Mouse (Mus musculus) CH12.LX (cell line): ENCODE results near the gene Entr1. TPM values are rescaled to one million over a fixed set of nuclear protein-coding genes. Genes with fewer than 3 reads are reported as not detected.
A peak's percentile ranks its signal among the peaks of the same experiment; 100 is the strongest.

Source experiments
- DNase-seq: peaks from one replicate; pipeline ENCODE4 v3.0.0-alpha.2; 2013; ENCODE audit errors: extremely low read depth
- H3K27ac ChIP-seq: 2 replicates; pipeline ENCODE4 v1.5.1; 2012; ENCODE audit warnings: low read depth, mild to moderate bottlenecking, control low read depth, moderate library complexity; ENCODE audit not compliant: insufficient read depth
- H3K27me3 ChIP-seq: replicated peaks from 2 replicates; pipeline ENCODE3; 2012; ENCODE audit warnings: inconsistent platforms
- H3K36me3 ChIP-seq, 2 experiments: replicated peaks in 1 of 2; 2 replicates each; pipeline versions ENCODE3 to v1.6.1; 2012; ENCODE audit warnings: inconsistent platforms in 1 of 2, low read length in 1 of 2, mild to moderate bottlenecking in 1 of 2, mixed read lengths in 1 of 2, moderate library complexity in 1 of 2; ENCODE audit not compliant: control insufficient read depth in 1 of 2, insufficient read depth in 1 of 2
- H3K4me1 ChIP-seq, 2 experiments: 2 replicates each; pipeline ENCODE4 v1.6.1; 2012; ENCODE audit warnings: inconsistent platforms in 1 of 2, moderate library complexity in 1 of 2; ENCODE audit not compliant: insufficient read depth in 2 of 2, control insufficient read depth in 1 of 2
- H3K4me2 ChIP-seq: 2 replicates; pipeline ENCODE4 v1.6.1; 2012; ENCODE audit warnings: low read depth, mild to moderate bottlenecking, control low read depth; ENCODE audit not compliant: poor library complexity, insufficient read depth, severe bottlenecking
- H3K4me3 ChIP-seq, 3 experiments: fragments of 150-350 bp in 1 of 3; sonication (generic) in 1 of 3; replicated peaks in 1 of 3; 2 replicates each; pipeline versions ENCODE3 to v1.5.1; 2011 to 2012; ENCODE audit warnings: low read depth in 2 of 3, low read length in 2 of 3, mild to moderate bottlenecking in 2 of 3, moderate library complexity in 2 of 3, control low read depth in 1 of 3, improper control_type of control experiment in 1 of 3, inconsistent platforms in 1 of 3, mixed read lengths in 1 of 3; ENCODE audit not compliant: poor library complexity in 1 of 3
- H3K79me2 ChIP-seq: replicated peaks from 2 replicates; pipeline ENCODE4 v1.6.1; 2012; ENCODE audit warnings: mild to moderate bottlenecking, moderate library complexity; ENCODE audit not compliant: control insufficient read depth, poor library complexity, insufficient read depth, severe bottlenecking; ENCODE audit errors: extremely low read depth
- H3K9ac ChIP-seq: 2 replicates; pipeline ENCODE4 v1.6.1; 2012; ENCODE audit warnings: low read depth, mild to moderate bottlenecking, control low read depth, moderate library complexity; ENCODE audit not compliant: insufficient read depth
- H3K9me3 ChIP-seq: replicated peaks from 2 replicates; pipeline ENCODE3; 2012; ENCODE audit warnings: low read length, inconsistent platforms, mixed read lengths
- BHLHE40 ChIP-seq: IDR thresholded peaks from 2 replicates; pipeline ENCODE4 v1.6.1; 2011; ENCODE audit warnings: mild to moderate bottlenecking, low read depth, low read length, improper control_type of control experiment
- CHD2 ChIP-seq: IDR thresholded peaks from 2 replicates; pipeline ENCODE4 v1.6.1; 2011; ENCODE audit warnings: low read length, improper control_type of control experiment
- CTCF ChIP-seq, 2 experiments: IDR thresholded peaks in 1 of 2; conservative IDR thresholded peaks in 1 of 2; 2 replicates each; pipeline ENCODE4 v1.5.1; 2011 to 2012; ENCODE audit warnings: low read depth in 2 of 2, low read length in 2 of 2, improper control_type of control experiment in 1 of 2, inconsistent platforms in 1 of 2, mild to moderate bottlenecking in 1 of 2, moderate library complexity in 1 of 2
- GABPA ChIP-seq: IDR thresholded peaks from 2 replicates; pipeline ENCODE4 v1.6.1; 2012; ENCODE audit warnings: low read depth, low read length, improper control_type of control experiment, inconsistent platforms; ENCODE audit not compliant: insufficient replicate concordance
- IRF4 ChIP-seq: IDR thresholded peaks from 2 replicates; pipeline ENCODE4 v1.6.1; 2014; ENCODE audit warnings: low read depth, mild to moderate bottlenecking, inconsistent platforms, low read length, improper control_type of control experiment
- JUN ChIP-seq: IDR thresholded peaks from 2 replicates; pipeline ENCODE4 v1.6.1; 2011; ENCODE audit warnings: low read depth, mild to moderate bottlenecking, low read length, improper control_type of control experiment, moderate library complexity; ENCODE audit not compliant: insufficient read depth
- JUND ChIP-seq: conservative IDR thresholded peaks from 2 replicates; pipeline ENCODE4 v1.6.1; 2011; ENCODE audit warnings: low read depth, low read length, improper control_type of control experiment
- KAT2A ChIP-seq: IDR thresholded peaks from 2 replicates; pipeline ENCODE4 v1.6.1; 2012; ENCODE audit warnings: low read length, improper control_type of control experiment, inconsistent platforms; ENCODE audit not compliant: insufficient replicate concordance
- MAFK ChIP-seq: IDR thresholded peaks from 2 replicates; pipeline ENCODE4 v1.6.1; 2011; ENCODE audit warnings: low read length, improper control_type of control experiment; ENCODE audit not compliant: insufficient replicate concordance
- MAX ChIP-seq: IDR thresholded peaks from 2 replicates; pipeline ENCODE4 v1.6.1; 2011; ENCODE audit warnings: low read length, improper control_type of control experiment
- NRF1 ChIP-seq: IDR thresholded peaks from 2 replicates; pipeline ENCODE4 v1.6.1; 2014; ENCODE audit warnings: low read depth, mild to moderate bottlenecking, inconsistent platforms, low read length, improper control_type of control experiment, moderate library complexity
- RAD21 ChIP-seq: IDR thresholded peaks from 2 replicates; pipeline ENCODE4 v1.6.1; 2011; ENCODE audit warnings: low read depth, mild to moderate bottlenecking, low read length, improper control_type of control experiment, moderate library complexity
- SIN3A ChIP-seq: IDR thresholded peaks from 2 replicates; pipeline ENCODE4 v1.6.1; 2012; ENCODE audit warnings: low read length, improper control_type of control experiment, inconsistent platforms
- TBP ChIP-seq: conservative IDR thresholded peaks from 2 replicates; pipeline ENCODE4 v1.6.1; 2011; ENCODE audit warnings: low read depth, low read length, improper control_type of control experiment
- TCF12 ChIP-seq: IDR thresholded peaks from 2 replicates; pipeline ENCODE4 v1.6.1; 2014; ENCODE audit warnings: low read depth, mild to moderate bottlenecking, inconsistent platforms, low read length, improper control_type of control experiment
- UBTF ChIP-seq: IDR thresholded peaks from 2 replicates; pipeline ENCODE4 v1.6.1; 2012; ENCODE audit warnings: low read depth, mild to moderate bottlenecking, inconsistent platforms, low read length, improper control_type of control experiment, moderate library complexity
- USF1 ChIP-seq: IDR thresholded peaks from 2 replicates; pipeline ENCODE4 v1.6.1; 2014; ENCODE audit warnings: low read depth, mild to moderate bottlenecking, inconsistent platforms, low read length, improper control_type of control experiment
- USF2 ChIP-seq: conservative IDR thresholded peaks from 2 replicates; pipeline ENCODE4 v1.6.1; 2011; ENCODE audit warnings: low read depth, low read length, improper control_type of control experiment
- ZKSCAN1 ChIP-seq: IDR thresholded peaks from 2 replicates; pipeline ENCODE4 v1.6.1; 2012; ENCODE audit warnings: low read depth, inconsistent platforms, low read length, improper control_type of control experiment, borderline replicate concordance
- ZMIZ1 ChIP-seq: IDR thresholded peaks from 2 replicates; pipeline ENCODE4 v1.6.1; 2012; ENCODE audit warnings: low read depth, mild to moderate bottlenecking, inconsistent platforms, low read length, improper control_type of control experiment
- dilution Hi-C: fragments of 300-500 bp; cut with MboI; formaldehyde crosslinking; loops from 2 replicates; pipeline ENCODE4 v1.14.3; 2020; ENCODE audit warnings: low sequenced_read_pairs; ENCODE audit not compliant: extremely low pct_unique_long_range_greater_than_20kb, extremely low pct_ligation_motif_present
- in situ Hi-C: fragments of 300-500 bp; cut with MboI; formaldehyde crosslinking; loops from 3 replicates; pipeline ENCODE4 v1.14.3; 2019; ENCODE audit warnings: low sequenced_read_pairs, low pct_ligation_motif_present, low pct_unique_long_range_greater_than_20kb, mixed read lengths
- polyA plus RNA-seq: library from polyadenylated mRNA; unstranded; fragments of >175 nt; gene quantifications from 2 replicates; pipeline ENCODE4 v1.2.1, GENCODE M21; 2012; ENCODE audit warnings: low read depth; ENCODE audit not compliant: insufficient read length
- total RNA-seq, 2 experiments: library from RNA; depleted of rRNA; stranded (reverse); fragments of 300-350 nt in 1 of 2; fragments of >200 nt in 1 of 2; gene quantifications; 2 replicates each; pipeline ENCODE4 v1.2.3; 2012 to 2014

The Entr1 gene
- total and polyA plus RNA-seq, 3 experiments, result 41.9 to 62.3 (median 57.3) TPM

DNA sequence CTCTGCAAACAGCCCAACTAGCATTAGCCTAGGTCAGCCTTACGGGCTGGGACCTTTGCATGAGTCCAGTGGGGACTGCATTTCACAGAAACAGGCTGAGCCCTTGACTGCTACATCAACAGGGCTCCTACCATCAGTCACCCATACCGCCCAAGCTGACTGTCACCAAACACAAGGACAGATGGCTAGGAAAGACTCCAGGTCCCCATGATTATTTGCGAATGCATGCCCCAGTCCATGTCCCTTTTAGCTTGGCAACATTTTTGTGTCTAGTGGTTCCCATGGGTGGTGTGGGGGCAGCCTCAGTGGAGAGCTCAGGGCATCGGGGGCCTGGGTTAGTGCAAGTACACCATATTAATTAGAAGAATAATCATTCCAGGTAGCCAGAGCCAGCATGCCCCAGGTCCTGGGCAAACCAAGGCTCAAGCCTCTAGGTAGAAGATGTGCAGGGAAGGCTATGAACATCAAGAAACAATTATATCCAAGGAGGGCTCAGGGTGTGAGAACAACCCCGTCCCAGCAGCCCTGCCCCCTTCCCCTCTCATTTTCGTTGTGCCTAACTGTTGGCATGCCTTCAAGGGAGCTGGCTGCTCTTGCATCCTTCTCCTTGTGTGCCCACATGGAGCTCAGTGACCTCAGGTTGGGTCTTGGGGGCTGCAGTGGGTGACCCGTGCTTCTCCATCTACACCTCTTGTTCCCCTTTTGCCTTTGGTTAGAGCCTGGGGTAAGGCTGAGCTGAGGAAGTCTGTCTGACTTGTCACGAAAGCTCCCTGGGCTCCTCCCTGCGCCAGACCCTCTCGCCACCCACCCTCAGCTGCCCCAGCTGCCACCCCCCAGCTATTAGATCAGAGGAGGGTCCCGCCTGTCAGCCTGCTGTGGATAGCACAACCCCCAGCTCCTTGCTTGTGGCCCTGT lies 35.8 kb downstream of the Entr1 start:
- Histone ChIP-seq H3K79me2 (no peaks in the 10 kb centered on the region), H3K4me1 (peaks cover 10 to 19% of the 10 kb centered on the region in 2 experiments)
- TF ChIP-seq KAT2A (no peak), USF2 (no peak), ZKSCAN1 (no peak), UBTF (no peak), USF1 (no peak), CTCF (conservative IDR thresholded peaks at IDR 0.05 in 1 of 2, IDR thresholded peaks at IDR 0.05 in 1 of 2; ENCODE audit: low read depth in 2 of 2, low read length in 2 of 2) (no peak), BHLHE40 (no peak), GABPA (no peak), JUN (no peak), MAFK (no peak), CHD2 (no peak), RAD21 (no peak)

DNA sequence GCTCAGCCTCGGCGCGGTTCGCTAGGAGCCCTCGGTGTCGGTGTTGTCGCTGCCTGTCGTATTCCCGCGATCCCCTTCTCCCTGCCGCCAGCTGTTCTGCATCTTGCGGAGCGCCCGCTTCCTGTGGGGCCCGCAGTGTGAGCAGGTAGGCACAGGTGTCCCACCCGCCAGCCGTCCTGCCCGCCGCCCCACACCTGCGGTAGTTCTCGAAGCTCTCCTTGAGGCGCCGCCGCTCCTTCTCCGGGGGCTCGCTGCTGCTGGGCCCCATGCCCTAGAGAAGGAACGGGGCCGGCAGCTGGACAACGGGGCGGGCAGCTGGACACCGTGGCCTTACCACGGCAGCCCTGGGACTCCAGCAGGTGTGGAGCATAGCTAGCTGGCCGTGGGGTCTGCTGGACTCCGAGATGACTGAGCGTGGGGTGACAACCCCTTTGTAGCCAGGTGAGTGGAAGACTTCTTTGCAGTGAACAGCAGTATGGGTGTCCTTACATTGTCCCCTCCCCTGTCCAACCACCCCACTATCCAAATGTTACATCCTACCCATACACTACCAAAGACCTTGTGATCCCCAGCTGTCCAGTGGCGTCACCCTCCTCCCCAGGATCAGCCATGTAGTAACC lies 36.7 kb downstream of the Entr1 start:
- dilution Hi-C loops, result no loop called here
- peak overlapping the region; percentile 87 for H3K4me2 ChIP-seq
- H3K27ac ChIP-seq, result no peak overlapping the region
- H3K27me3 ChIP-seq, result no peaks in the 10 kb centered on the region
- peaks cover 10 to 19% of the 10 kb centered on the region in 2 experiments for H3K4me1 ChIP-seq
- H3K36me3 ChIP-seq, result peaks cover 22 to 58% of the 10 kb centered on the region in 2 experiments
- peak overlapping the region; percentile 71 for H3K9ac ChIP-seq
- no peaks in the 10 kb centered on the region for H3K9me3 ChIP-seq
- in situ Hi-C loops, result loop anchor here (5.0 kb wide), 1 partner anchor 55 kb away; the partner anchor contains the start of gene Inpp5e
- H3K4me3 ChIP-seq, result peak overlapping the region; percentile 77 to 88 (median 85)
- no peak for DNase-seq
- no peaks in the 10 kb centered on the region for H3K79me2 ChIP-seq
- no peak for TF ChIP-seq ZMIZ1
- no peak for TF ChIP-seq TCF12
- TF ChIP-seq ZKSCAN1, result no peak
- no peak for TF ChIP-seq NRF1
- no peak for TF ChIP-seq JUND
- TF ChIP-seq CTCF (conservative IDR thresholded peaks at IDR 0.05 in 1 of 2, IDR thresholded peaks at IDR 0.05 in 1 of 2; ENCODE audit: low read depth in 2 of 2, low read length in 2 of 2), result no peak
- no peak for TF ChIP-seq IRF4
- TF ChIP-seq TBP, result no peak
- TF ChIP-seq SIN3A, result no peak; the same call in 1 of the 2 replicates
- no peak for TF ChIP-seq MAX

More for the DNA sequence above, 35.8 kb downstream of the Entr1 start:
- H3K9me3 ChIP-seq, result no peaks in the 10 kb centered on the region
- no peak overlapping the region for H3K27ac ChIP-seq
- H3K27me3 ChIP-seq, result no peaks in the 10 kb centered on the region
- in situ Hi-C loops (loop anchor here (5.0 kb wide), 1 partner anchor 54 kb away; the partner anchor contains the start of gene Inpp5e), dilution Hi-C loops (no loop called here)
- DNase-seq, result no peak
- no peak overlapping the region for H3K9ac ChIP-seq
- H3K4me2 ChIP-seq, result no peak overlapping the region; the same call in 1 of the 2 replicates
- H3K36me3 ChIP-seq, result peaks cover 19 to 54% of the 10 kb centered on the region in 2 experiments
- no peak overlapping the region for H3K4me3 ChIP-seq
